Mouse (Mus musculus): ENCODE results near the gene Csad. TPM values are rescaled to one million over a fixed set of nuclear protein-coding genes. Genes with fewer than 3 reads are reported as not detected.
A peak's percentile ranks its signal among the peaks of the same experiment; 100 is the strongest.

Gene Csad
- polyA plus RNA-seq, 1 experiment from 2014 or later: 33.6 TPM

- no peaks in the 10 kb centered on the region for H3K9me3 ChIP-seq (replicated peaks)
- H3K36me3 ChIP-seq: no peaks in the 10 kb centered on the region
- peaks cover 30% of the 10 kb centered on the region for H3K27me3 ChIP-seq (replicated peaks)
- H3K4me2 ChIP-seq: peak overlapping the region; percentile 98
- peak overlapping the region; percentile 63 for H3K9ac ChIP-seq (replicated peaks)
- 7% methylated on average over 19 of the region's 19 CpGs for WGBS
- H3K27ac ChIP-seq (replicated peaks): peak overlapping the region; percentile 45
- no peak for ATAC-seq (ENCODE audit: low FRiP score)
- H3K4me1 ChIP-seq: peaks cover 62% of the 10 kb centered on the region
- H3K4me3 ChIP-seq (replicated peaks): peak overlapping the region; percentile 59
Observed at GRCm38 (mm10) chr15:102244306-102245191, 40.0 kb upstream of the Csad start.

DNA sequence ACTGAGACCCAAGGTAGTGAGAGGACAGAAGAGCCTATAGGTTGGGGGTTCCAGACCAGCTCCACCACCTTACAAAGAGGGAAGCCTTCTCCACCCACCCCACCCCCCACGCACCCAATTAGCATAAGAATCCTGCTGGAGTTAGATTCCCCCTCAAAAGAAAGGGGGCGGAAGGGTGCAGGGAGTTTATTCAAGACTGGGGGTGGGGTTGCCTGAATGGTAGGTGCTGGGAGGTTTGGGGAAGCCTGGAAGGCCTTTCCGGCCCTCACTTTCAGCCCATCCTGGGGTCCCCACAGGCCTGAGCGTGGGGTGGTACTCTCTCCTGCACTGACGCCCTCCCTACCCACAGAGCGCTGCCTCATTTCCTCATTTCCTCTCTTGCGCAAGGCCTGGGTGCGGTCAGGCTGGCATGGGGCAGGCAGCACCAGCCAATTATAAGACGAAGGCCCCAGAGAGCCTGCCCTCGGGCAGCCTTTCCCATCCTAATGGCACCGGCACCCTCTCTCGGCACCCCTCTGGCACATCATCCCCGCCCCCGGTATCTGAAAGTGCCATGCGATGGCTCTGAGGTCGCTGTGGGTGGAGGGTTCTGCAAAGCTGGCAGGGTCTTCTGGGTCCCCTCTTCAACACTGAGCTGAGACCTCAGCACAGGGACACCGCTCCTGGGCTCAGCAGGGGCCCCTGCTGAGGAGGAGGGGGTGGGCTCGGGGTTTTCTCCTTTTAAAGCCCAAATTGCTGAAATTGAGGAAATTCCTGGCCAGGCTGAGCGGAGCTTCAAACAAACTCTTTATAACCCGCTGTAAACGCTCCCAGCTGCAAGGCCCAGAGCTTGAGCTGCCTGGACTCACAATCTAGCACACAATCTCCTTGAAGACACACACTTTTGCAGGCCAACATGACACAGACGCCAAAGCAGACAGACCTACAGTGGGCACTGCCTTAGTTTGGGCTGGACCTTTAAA lies 39.0 kb upstream of the Csad start:
- H3K9me3 ChIP-seq (replicated peaks): no peaks in the 10 kb centered on the region
- no peak for ATAC-seq (ENCODE audit: low FRiP score)
- H3K27me3 ChIP-seq (replicated peaks): peaks cover 22% of the 10 kb centered on the region
- peak overlapping the region; percentile 45 for H3K27ac ChIP-seq (replicated peaks)
- H3K4me3 ChIP-seq (replicated peaks): peak overlapping the region; percentile 59
- H3K9ac ChIP-seq (replicated peaks): peak overlapping the region; percentile 42
- H3K36me3 ChIP-seq: no peaks in the 10 kb centered on the region
- H3K4me2 ChIP-seq: peak overlapping the region; percentile 98
- H3K4me1 ChIP-seq: peaks cover 54% of the 10 kb centered on the region
- WGBS: 10% methylated on average over 22 of the region's 22 CpGs

GRCm38 (mm10) chr15:102242404-102243228 lies 38.1 kb upstream of the Csad start:
- Histone ChIP-seq H3K4me2 (peak overlapping the region; percentile 98; the same call in 1 of the 2 replicates), H3K9ac (replicated peaks) (no peak overlapping the region), H3K4me3 (replicated peaks) (no peak overlapping the region), H3K27me3 (replicated peaks) (peaks cover 20% of the 10 kb centered on the region), H3K27ac (replicated peaks) (no peak overlapping the region), H3K36me3 (no peaks in the 10 kb centered on the region), H3K9me3 (replicated peaks) (no peaks in the 10 kb centered on the region), H3K4me1 (peaks cover 46% of the 10 kb centered on the region)
- no peak for ATAC-seq (ENCODE audit: low FRiP score)
- WGBS: 27% methylated on average over 12 of the region's 12 CpGs

- no peak overlapping the region for H3K27ac ChIP-seq (replicated peaks)
- peaks cover 8% of the 10 kb centered on the region; the same call in 1 of the 2 replicates for H3K36me3 ChIP-seq
- H3K9ac ChIP-seq (replicated peaks): no peak overlapping the region
- no peak for ATAC-seq (ENCODE audit: low FRiP score)
- H3K27me3 ChIP-seq (replicated peaks): peaks cover 20% of the 10 kb centered on the region
- no peaks in the 10 kb centered on the region for H3K9me3 ChIP-seq (replicated peaks)
- 81% methylated on average over 4 of the region's 4 CpGs for WGBS
- H3K4me1 ChIP-seq: peaks cover 33% of the 10 kb centered on the region
- no peak overlapping the region for H3K4me2 ChIP-seq
- H3K4me3 ChIP-seq (replicated peaks): no peak overlapping the region
Observed at GRCm38 (mm10) chr15:102240607-102241006, 36.1 kb upstream of the Csad start.

GRCm38 (mm10) chr15:102239851-102240250 lies 35.3 kb upstream of the Csad start:
- no peak overlapping the region for H3K9ac ChIP-seq (replicated peaks)
- 85% methylated on average over 11 of the region's 11 CpGs for WGBS
- ATAC-seq (ENCODE audit: low FRiP score): no peak

DNA sequence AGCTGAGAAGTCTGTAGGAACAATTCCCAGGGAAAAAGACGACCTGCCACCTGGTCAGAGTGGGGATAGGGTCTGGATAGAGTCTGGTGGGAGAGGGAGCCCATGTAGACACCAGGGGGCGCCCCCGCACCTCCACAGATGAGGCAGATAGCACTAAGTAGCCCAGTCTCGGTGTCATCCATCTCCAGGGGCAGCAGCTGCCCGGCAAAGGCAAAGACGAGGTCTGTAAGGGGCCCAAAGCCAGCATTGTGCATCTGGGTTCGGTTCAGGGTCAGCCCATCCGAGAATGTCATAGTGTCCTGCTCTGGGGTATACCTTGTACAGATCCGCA lies 34.7 kb upstream of the Csad start:
- WGBS: 10% methylated on average over 9 of the region's 9 CpGs
- H3K4me3 ChIP-seq (replicated peaks): no peak overlapping the region
- peak; percentile 59 for ATAC-seq (ENCODE audit: low FRiP score)

More at GRCm38 (mm10) chr15:102239851-102240250, 35.3 kb upstream of the Csad start:
- peaks cover 25% of the 10 kb centered on the region for H3K4me1 ChIP-seq
- H3K4me2 ChIP-seq: no peak overlapping the region
- H3K27ac ChIP-seq (replicated peaks): no peak overlapping the region
- peaks cover 10% of the 10 kb centered on the region; the same call in 1 of the 2 replicates for H3K36me3 ChIP-seq
- no peak overlapping the region for H3K4me3 ChIP-seq (replicated peaks)
- H3K9me3 ChIP-seq (replicated peaks): no peaks in the 10 kb centered on the region
- H3K27me3 ChIP-seq (replicated peaks): peaks cover 20% of the 10 kb centered on the region

GRCm38 (mm10) chr15:102238543-102239259 lies 34.2 kb upstream of the Csad start:
- peaks cover 15% of the 10 kb centered on the region for H3K4me1 ChIP-seq
- ATAC-seq (ENCODE audit: low FRiP score): no peak
- H3K27ac ChIP-seq (replicated peaks): no peak overlapping the region
- no peak overlapping the region for H3K9ac ChIP-seq (replicated peaks)
- H3K4me2 ChIP-seq: no peak overlapping the region
- H3K36me3 ChIP-seq: peaks cover 10% of the 10 kb centered on the region; the same call in 1 of the 2 replicates
- peaks cover 13% of the 10 kb centered on the region for H3K27me3 ChIP-seq (replicated peaks)
- 93% methylated on average over 14 of the region's 14 CpGs for WGBS
- no peaks in the 10 kb centered on the region for H3K9me3 ChIP-seq (replicated peaks)
- no peak overlapping the region for H3K4me3 ChIP-seq (replicated peaks)

More for the DNA sequence above, 34.7 kb upstream of the Csad start:
- Histone ChIP-seq H3K4me2 (no peak overlapping the region), H3K4me1 (peaks cover 20% of the 10 kb centered on the region), H3K9ac (replicated peaks) (no peak overlapping the region), H3K27me3 (replicated peaks) (peaks cover 18% of the 10 kb centered on the region), H3K36me3 (peaks cover 10% of the 10 kb centered on the region; the same call in 1 of the 2 replicates), H3K27ac (replicated peaks) (no peak overlapping the region), H3K9me3 (replicated peaks) (no peaks in the 10 kb centered on the region)

GRCm38 (mm10) chr15:102235371-102236027 lies 31.0 kb upstream of the Csad start:
- no peak overlapping the region for H3K9ac ChIP-seq (replicated peaks)
- no peak for ATAC-seq (ENCODE audit: low FRiP score)
- no peak overlapping the region for H3K4me2 ChIP-seq
- 39% methylated on average over 21 of the region's 21 CpGs for WGBS
- no peak overlapping the region for H3K27ac ChIP-seq (replicated peaks)
- H3K4me3 ChIP-seq (replicated peaks): no peak overlapping the region
- peaks cover 10% of the 10 kb centered on the region; the same call in 1 of the 2 replicates for H3K36me3 ChIP-seq
- no peaks in the 10 kb centered on the region for H3K27me3 ChIP-seq (replicated peaks)
- H3K4me1 ChIP-seq: peaks cover 2% of the 10 kb centered on the region; the same call in 1 of the 2 replicates
- H3K9me3 ChIP-seq (replicated peaks): no peaks in the 10 kb centered on the region

DNA sequence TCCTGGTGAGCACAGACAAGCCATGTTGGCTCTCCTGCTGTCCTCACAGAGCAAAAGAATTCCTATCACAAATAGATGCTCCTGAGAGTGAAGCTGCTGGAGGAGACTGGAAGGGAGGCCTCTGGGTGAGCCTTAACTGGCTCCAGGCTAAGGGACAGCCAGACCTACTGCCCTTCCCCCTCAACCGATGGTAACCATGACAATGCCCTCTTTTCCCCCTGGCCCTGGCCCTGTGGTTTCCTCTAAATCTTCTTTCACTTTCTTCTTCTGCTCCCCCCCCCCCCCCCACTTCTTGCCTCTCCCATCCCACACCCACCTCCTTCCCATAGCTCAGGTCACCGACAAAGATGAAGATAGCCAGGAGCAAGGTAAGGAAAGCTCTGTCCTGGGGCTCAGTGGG lies 29.4 kb upstream of the Csad start:
- H3K27me3 ChIP-seq (replicated peaks): no peaks in the 10 kb centered on the region
- no peaks in the 10 kb centered on the region for H3K9me3 ChIP-seq (replicated peaks)
- 31% methylated on average over 2 of the region's 2 CpGs for WGBS
- H3K4me1 ChIP-seq: no peaks in the 10 kb centered on the region
- no peak overlapping the region for H3K4me3 ChIP-seq (replicated peaks)
- no peak overlapping the region for H3K4me2 ChIP-seq
- H3K36me3 ChIP-seq: peaks cover 10% of the 10 kb centered on the region; the same call in 1 of the 2 replicates
- ATAC-seq (ENCODE audit: low FRiP score): no peak
- no peak overlapping the region for H3K9ac ChIP-seq (replicated peaks)
- H3K27ac ChIP-seq (replicated peaks): no peak overlapping the region

DNA sequence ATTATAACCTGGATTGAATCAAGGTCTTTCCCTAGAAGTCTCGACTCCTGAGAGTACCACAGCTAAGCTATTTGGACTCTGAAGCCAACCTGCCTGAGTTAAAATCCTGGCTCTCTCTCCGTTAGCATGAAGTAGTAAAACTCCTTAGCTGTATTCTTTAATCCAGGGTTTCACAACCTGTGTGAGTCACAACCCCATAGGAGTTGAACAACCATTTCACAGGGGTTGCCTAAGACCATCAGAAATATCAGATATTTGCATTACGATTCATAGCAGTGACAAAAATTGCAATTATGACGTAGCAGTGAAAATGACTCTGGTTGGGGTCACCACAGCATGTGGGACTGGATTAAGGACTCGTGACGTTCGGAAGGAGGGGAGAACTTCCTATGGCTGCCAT lies 28.2 kb upstream of the Csad start:
- WGBS: 86% methylated on average over 7 of the region's 7 CpGs
- no peak overlapping the region for H3K4me2 ChIP-seq

More for the DNA sequence above, 28.2 kb upstream of the Csad start:
- no peaks in the 10 kb centered on the region for H3K4me1 ChIP-seq
- H3K27ac ChIP-seq (replicated peaks): no peak overlapping the region
- H3K4me3 ChIP-seq (replicated peaks): no peak overlapping the region
- ATAC-seq (ENCODE audit: low FRiP score): no peak
- peaks cover 10% of the 10 kb centered on the region; the same call in 1 of the 2 replicates for H3K36me3 ChIP-seq
- H3K27me3 ChIP-seq (replicated peaks): no peaks in the 10 kb centered on the region
- no peak overlapping the region for H3K9ac ChIP-seq (replicated peaks)
- no peaks in the 10 kb centered on the region for H3K9me3 ChIP-seq (replicated peaks)
